Mouse (Mus musculus): ENCODE data around the gene Rint1.
"Not testable (repeated sequence)": the region's sequence is repeated elsewhere in the genome, so short reads cannot be mapped to it uniquely, and the experiment has no call there.

The Rint1 gene

GRCm38 (mm10) chr5:23830897-23831752 lies 43.6 kb downstream of the Rint1 start:
- peak in 1 of 2 experiments; percentile 26 for DNase-seq

- not testable (repeated sequence) for DNase-seq
Observed at GRCm38 (mm10) chr5:23835691-23836090, 48.2 kb downstream of the Rint1 start.

GRCm38 (mm10) chr5:23838158-23838557 lies 50.6 kb downstream of the Rint1 start:
- DNase-seq = no peak

- DNase-seq = peak; percentile 97 to 98
Observed at GRCm38 (mm10) chr5:23843674-23844530, 56.4 kb downstream of the Rint1 start, which contains the start of gene Tomm7. Gene Tomm7 (minus strand): TSS chr5:23844161.

GRCm38 (mm10) chr5:23844531-23844841 lies 57.0 kb downstream of the Rint1 start:
- DNase-seq = peak in 1 of 2 experiments; percentile 24

GRCm38 (mm10) chr5:23845141-23845540 lies 57.6 kb downstream of the Rint1 start:
- DNase-seq = no peak

GRCm38 (mm10) chr5:23850345-23851159 lies 63.0 kb downstream of the Rint1 start:
- peak; percentile 88 to 92 for DNase-seq

- not testable (repeated sequence) for DNase-seq
Observed at GRCm38 (mm10) chr5:23851160-23851555, 63.6 kb downstream of the Rint1 start.

- not testable (repeated sequence) for DNase-seq
Observed at GRCm38 (mm10) chr5:23852916-23853315, 65.4 kb downstream of the Rint1 start.

- no peak for DNase-seq
Observed at GRCm38 (mm10) chr5:23855484-23855883, 68.0 kb downstream of the Rint1 start.

- DNase-seq = no peak
Observed at GRCm38 (mm10) chr5:23856164-23856563, 68.7 kb downstream of the Rint1 start.

GRCm38 (mm10) chr5:23857189-23857588 lies 69.7 kb downstream of the Rint1 start:
- DNase-seq = no peak

GRCm38 (mm10) chr5:23858001-23858400 lies 70.5 kb downstream of the Rint1 start:
- no peak for DNase-seq

- no peak for DNase-seq
Observed at GRCm38 (mm10) chr5:23858643-23859042, 71.1 kb downstream of the Rint1 start.

GRCm38 (mm10) chr5:23859087-23859718 lies 71.7 kb downstream of the Rint1 start:
- no peak for DNase-seq

- no peak for DNase-seq
Observed at GRCm38 (mm10) chr5:23859896-23860295, 72.4 kb downstream of the Rint1 start.

- no peak for DNase-seq
Observed at GRCm38 (mm10) chr5:23861721-23862120, 74.2 kb downstream of the Rint1 start.

- peak; percentile 28 to 39 for DNase-seq
Observed at GRCm38 (mm10) chr5:23862291-23862690, 74.8 kb downstream of the Rint1 start.

- DNase-seq = peak; percentile 59 to 78
Observed at GRCm38 (mm10) chr5:23863166-23864053, 75.9 kb downstream of the Rint1 start.

GRCm38 (mm10) chr5:23864054-23864965 lies 76.8 kb downstream of the Rint1 start:
- peak in 1 of 2 experiments; percentile 22 for DNase-seq

Data from lung, adult 18-20 months (tissue).